Mouse (Mus musculus) neural tube, embryonic 15.5 days (tissue): ENCODE data around the gene Cdc42ep1. TPM values are rescaled to one million over a fixed set of nuclear protein-coding genes. Genes with fewer than 3 reads are reported as not detected.
"Not testable (repeated sequence)": the region's sequence is repeated elsewhere in the genome, so short reads cannot be mapped to it uniquely, and the experiment has no call there.

Experiments
- ATAC-seq: fragments of 200-750 bp; cut with Nextera tagmentation; 2 replicates; pipeline ENCODE4 v1.8.0; 2017; ENCODE audit warnings: mild to moderate bottlenecking, moderate TSS enrichment, moderate library complexity; ENCODE audit not compliant: low FRiP score
- H3K27ac ChIP-seq: fragments of 300-500 bp; sonication (generic); replicated peaks from 2 replicates; pipeline ENCODE4 v1.5.1; 2015; ENCODE audit warnings: mild to moderate bottlenecking, inconsistent platforms
- H3K27me3 ChIP-seq: fragments of 300-500 bp; sonication (generic); replicated peaks from 2 replicates; pipeline ENCODE4 v1.6.1; 2015; ENCODE audit warnings: inconsistent platforms
- H3K36me3 ChIP-seq: fragments of 300-500 bp; sonication (generic); 2 replicates; pipeline ENCODE4 v1.6.1; 2015; ENCODE audit warnings: inconsistent platforms
- H3K4me1 ChIP-seq: fragments of 300-500 bp; sonication (generic); 2 replicates; pipeline ENCODE4 v1.6.1; 2015; ENCODE audit warnings: inconsistent platforms
- H3K4me2 ChIP-seq: fragments of 300-500 bp; sonication (generic); 2 replicates; pipeline ENCODE4 v1.6.1; 2015; ENCODE audit warnings: inconsistent platforms, mild to moderate bottlenecking, moderate library complexity
- H3K4me3 ChIP-seq: fragments of 300-500 bp; sonication (generic); replicated peaks from 2 replicates; pipeline ENCODE4 v1.5.1; 2015; ENCODE audit warnings: mild to moderate bottlenecking, inconsistent platforms
- H3K9ac ChIP-seq: fragments of 300-500 bp; sonication (generic); replicated peaks from 2 replicates; pipeline ENCODE4 v1.6.1; 2015; ENCODE audit warnings: mild to moderate bottlenecking, inconsistent platforms
- H3K9me3 ChIP-seq: fragments of 300-500 bp; sonication (generic); replicated peaks from 2 replicates; pipeline ENCODE4 v1.6.1; 2016; ENCODE audit warnings: inconsistent platforms
- WGBS: fragments of 180-500 bp; shearing (Covaris S2); methylation state at CpG from one replicate; pipeline ENCODE4 v1.1.7; 2015; ENCODE audit warnings: mixed read lengths; 5-methylcytosine and 5-hydroxymethylcytosine counted together
- polyA plus RNA-seq: library from polyadenylated mRNA; unstranded; fragments of >200 nt; fragmentation: Nextera tagmentation; extraction: Ambion mirVana; gene quantifications from 2 replicates; pipeline ENCODE4 v1.2.1, GENCODE M21; 2015

Cdc42ep1 gene
- polyA plus RNA-seq, 1 experiment from 2014 or later: 12.0 TPM

GRCm38 (mm10) chr15:78843581-78844469 lies 1.4 kb downstream of the Cdc42ep1 start:
- ATAC-seq: no peak
- Histone ChIP-seq H3K9ac (peak overlapping the region; percentile 20; the same call in 1 of the 2 replicates), H3K4me2 (peak overlapping the region; percentile 74), H3K9me3 (no peaks in the 10 kb centered on the region), H3K4me1 (peaks cover 60% of the 10 kb centered on the region), H3K27ac (0 out of 2 replicates have a peak overlapping the region, but pooled peaks have one; percentile 74), H3K27me3 (peaks cover 30% of the 10 kb centered on the region), H3K4me3 (peak overlapping the region; percentile 47), H3K36me3 (no peaks in the 10 kb centered on the region)
- WGBS: 37% methylated on average over 21 of the region's 21 CpGs

- Histone ChIP-seq H3K9me3 (no peaks in the 10 kb centered on the region), H3K9ac (no peak overlapping the region), H3K27me3 (peaks cover 30% of the 10 kb centered on the region), H3K4me3 (no peak overlapping the region), H3K4me1 (peaks cover 55% of the 10 kb centered on the region), H3K27ac (no peak overlapping the region), H3K36me3 (no peaks in the 10 kb centered on the region), H3K4me2 (peak overlapping the region; percentile 74)
- WGBS: 21% methylated on average over 9 of the region's 9 CpGs
- no peak for ATAC-seq
These were observed 2.4 kb downstream of the Cdc42ep1 start for GRCm38 (mm10) chr15:78844791-78845190.

GRCm38 (mm10) chr15:78845321-78845720 lies 2.9 kb downstream of the Cdc42ep1 start:
- ATAC-seq: no peak

GRCm38 (mm10) chr15:78845867-78846266 lies 3.4 kb downstream of the Cdc42ep1 start:
- WGBS: 83% methylated on average over 8 of the region's 8 CpGs
- no peak overlapping the region for H3K9ac ChIP-seq
- H3K36me3 ChIP-seq: no peaks in the 10 kb centered on the region
- H3K4me1 ChIP-seq: peaks cover 44% of the 10 kb centered on the region
- no peak for ATAC-seq
- no peak overlapping the region for H3K27ac ChIP-seq
- no peak overlapping the region for H3K4me3 ChIP-seq
- no peaks in the 10 kb centered on the region for H3K9me3 ChIP-seq
- H3K27me3 ChIP-seq: peaks cover 29% of the 10 kb centered on the region
- H3K4me2 ChIP-seq: peak overlapping the region; percentile 74; the same call in 1 of the 2 replicates

More at GRCm38 (mm10) chr15:78845321-78845720, 2.9 kb downstream of the Cdc42ep1 start:
- Histone ChIP-seq H3K27ac (no peak overlapping the region), H3K9me3 (no peaks in the 10 kb centered on the region), H3K4me1 (peaks cover 50% of the 10 kb centered on the region), H3K4me2 (peak overlapping the region; percentile 74), H3K4me3 (no peak overlapping the region), H3K9ac (no peak overlapping the region), H3K27me3 (peaks cover 30% of the 10 kb centered on the region), H3K36me3 (no peaks in the 10 kb centered on the region)
- 81% methylated on average over 11 of the region's 11 CpGs for WGBS

GRCm38 (mm10) chr15:78846352-78846751 lies 3.9 kb downstream of the Cdc42ep1 start:
- ATAC-seq: no peak
- Histone ChIP-seq H3K9me3 (no peaks in the 10 kb centered on the region), H3K4me2 (no peak overlapping the region), H3K36me3 (no peaks in the 10 kb centered on the region), H3K4me1 (peaks cover 39% of the 10 kb centered on the region), H3K27ac (no peak overlapping the region), H3K9ac (no peak overlapping the region), H3K27me3 (peaks cover 25% of the 10 kb centered on the region), H3K4me3 (no peak overlapping the region)
- WGBS: 79% methylated on average over 8 of the region's 8 CpGs

- H3K27me3 ChIP-seq: peaks cover 21% of the 10 kb centered on the region
- not testable (repeated sequence) for H3K27ac ChIP-seq, H3K9me3 ChIP-seq, H3K36me3 ChIP-seq, ATAC-seq, H3K4me3 ChIP-seq, H3K9ac ChIP-seq, H3K4me2 ChIP-seq
- 83% methylated on average over 7 of the region's 7 CpGs for WGBS
- peaks cover 40% of the 10 kb centered on the region for H3K4me1 ChIP-seq
These were observed 4.4 kb downstream of the Cdc42ep1 start for GRCm38 (mm10) chr15:78846805-78847204.

GRCm38 (mm10) chr15:78848467-78848866 lies 6.0 kb downstream of the Cdc42ep1 start:
- Histone ChIP-seq H3K4me1 (peaks cover 29% of the 10 kb centered on the region), H3K4me3 (no peak overlapping the region), H3K27me3 (peaks cover 14% of the 10 kb centered on the region), H3K9ac (no peak overlapping the region), H3K36me3 (no peaks in the 10 kb centered on the region), H3K9me3 (no peaks in the 10 kb centered on the region), H3K27ac (no peak overlapping the region), H3K4me2 (no peak overlapping the region)
- ATAC-seq: no peak
- 36% methylated on average over 5 of the region's 5 CpGs for WGBS

GRCm38 (mm10) chr15:78849485-78849884 lies 7.1 kb downstream of the Cdc42ep1 start:
- H3K27ac ChIP-seq: no peak overlapping the region
- H3K9ac ChIP-seq: no peak overlapping the region
- H3K4me3 ChIP-seq: no peak overlapping the region
- WGBS: 85% methylated on average over 12 of the region's 12 CpGs
- no peaks in the 10 kb centered on the region for H3K9me3 ChIP-seq
- peaks cover 23% of the 10 kb centered on the region for H3K4me1 ChIP-seq
- H3K27me3 ChIP-seq: peaks cover 4% of the 10 kb centered on the region
- no peak overlapping the region for H3K4me2 ChIP-seq
- H3K36me3 ChIP-seq: no peaks in the 10 kb centered on the region
- ATAC-seq: no peak

- no peaks in the 10 kb centered on the region for H3K27me3 ChIP-seq
- no peaks in the 10 kb centered on the region for H3K36me3 ChIP-seq
- H3K4me2 ChIP-seq: no peak overlapping the region
- no peak overlapping the region for H3K27ac ChIP-seq
- 75% methylated on average over 15 of the region's 15 CpGs for WGBS
- no peak overlapping the region for H3K9ac ChIP-seq
- H3K4me3 ChIP-seq: no peak overlapping the region
- no peak for ATAC-seq
- H3K9me3 ChIP-seq: no peaks in the 10 kb centered on the region
- peaks cover 15% of the 10 kb centered on the region for H3K4me1 ChIP-seq
These were observed 7.8 kb downstream of the Cdc42ep1 start for GRCm38 (mm10) chr15:78850059-78850824.

- H3K4me2 ChIP-seq: no peak overlapping the region
- no peak overlapping the region for H3K9ac ChIP-seq
- ATAC-seq: no peak
- H3K4me3 ChIP-seq: no peak overlapping the region
- no peaks in the 10 kb centered on the region for H3K9me3 ChIP-seq
- no peaks in the 10 kb centered on the region for H3K27me3 ChIP-seq
- WGBS: 79% methylated on average over 6 of the region's 6 CpGs
- H3K4me1 ChIP-seq: peaks cover 9% of the 10 kb centered on the region
- H3K36me3 ChIP-seq: no peaks in the 10 kb centered on the region
- H3K27ac ChIP-seq: no peak overlapping the region
These were observed 8.5 kb downstream of the Cdc42ep1 start for GRCm38 (mm10) chr15:78850944-78851343.

GRCm38 (mm10) chr15:78851505-78852153 lies 9.2 kb downstream of the Cdc42ep1 start:
- no peak overlapping the region for H3K9ac ChIP-seq
- H3K4me3 ChIP-seq: no peak overlapping the region
- ATAC-seq: peak; percentile 84
- H3K36me3 ChIP-seq: no peaks in the 10 kb centered on the region
- H3K4me2 ChIP-seq: peak overlapping the region; percentile 46
- 17% methylated on average over 13 of the region's 13 CpGs for WGBS
- no peak overlapping the region for H3K27ac ChIP-seq
- H3K9me3 ChIP-seq: no peaks in the 10 kb centered on the region
- H3K27me3 ChIP-seq: no peaks in the 10 kb centered on the region
- peaks cover 5% of the 10 kb centered on the region; the same call in 1 of the 2 replicates for H3K4me1 ChIP-seq
